Mouse (Mus musculus): ENCODE data around the gene Fut7. TPM values are rescaled to one million over a fixed set of nuclear protein-coding genes. Genes with fewer than 3 reads are reported as not detected.
"Not testable (repeated sequence)": the region's sequence is repeated elsewhere in the genome, so short reads cannot be mapped to it uniquely, and the experiment has no call there.

Fut7 gene
- under 1 TPM in 2 of 4 experiments, not detected in 2; 0.40 to 0.84 TPM for total RNA-seq (2022)

- no peak for DNase-seq (ENCODE audit: low spot score in 2 of 2)
Observed at GRCm38 (mm10) chr2:25422587-25423410, at the start of gene Fut7. Fut7 (plus strand) TSS chr2:25423267.

GRCm38 (mm10) chr2:25373431-25373830 is 49.6 kb upstream of the Fut7 start:
- DNase-seq (ENCODE audit: low spot score in 2 of 2), result no peak

- DNase-seq (ENCODE audit: low spot score in 2 of 2), result no peak
Observed at GRCm38 (mm10) chr2:25376589-25376988, 46.5 kb upstream of the Fut7 start.

- DNase-seq (ENCODE audit: low spot score in 2 of 2), result no peak
Observed at GRCm38 (mm10) chr2:25384492-25384891, 38.6 kb upstream of the Fut7 start.

- DNase-seq (ENCODE audit: low spot score in 2 of 2), result no peak
Observed at GRCm38 (mm10) chr2:25391266-25391665, 31.8 kb upstream of the Fut7 start.

GRCm38 (mm10) chr2:25394281-25395221 is 28.5 kb upstream of the Fut7 start:
- DNase-seq (ENCODE audit: low spot score in 2 of 2), result peak in 1 of 2 experiments; percentile 62

- no peak for DNase-seq (ENCODE audit: low spot score in 2 of 2)
Observed at GRCm38 (mm10) chr2:25395721-25396596, 27.1 kb upstream of the Fut7 start, which contains the start of gene Entpd2. Entpd2 (plus strand) TSS chr2:25395874.

- no peak for DNase-seq (ENCODE audit: low spot score in 2 of 2)
Observed at GRCm38 (mm10) chr2:25396597-25396983, 26.5 kb upstream of the Fut7 start.

- DNase-seq (ENCODE audit: low spot score in 2 of 2), result no peak
Observed at GRCm38 (mm10) chr2:25397010-25397409, 26.1 kb upstream of the Fut7 start.

- DNase-seq (ENCODE audit: low spot score in 2 of 2), result no peak
Observed at GRCm38 (mm10) chr2:25398065-25398464, 25.0 kb upstream of the Fut7 start.

GRCm38 (mm10) chr2:25399051-25399450 is 24.0 kb upstream of the Fut7 start, which contains the start of gene Npdc1:
Npdc1 (plus strand) TSS chr2:25399351.
- DNase-seq (ENCODE audit: low spot score in 2 of 2), result no peak

- DNase-seq (ENCODE audit: low spot score in 2 of 2), result no peak
Observed at GRCm38 (mm10) chr2:25400291-25400690, 22.8 kb upstream of the Fut7 start.

GRCm38 (mm10) chr2:25400764-25401163 is 22.3 kb upstream of the Fut7 start:
- DNase-seq (ENCODE audit: low spot score in 2 of 2), result no peak

GRCm38 (mm10) chr2:25402377-25402971 is 20.6 kb upstream of the Fut7 start:
- DNase-seq (ENCODE audit: low spot score in 2 of 2), result peak; percentile 67 to 69

GRCm38 (mm10) chr2:25402972-25403601 is 20.0 kb upstream of the Fut7 start:
- peak; percentile 86 to 92 for DNase-seq (ENCODE audit: low spot score in 2 of 2)

- no peak for DNase-seq (ENCODE audit: low spot score in 2 of 2)
Observed at GRCm38 (mm10) chr2:25403994-25404393, 19.1 kb upstream of the Fut7 start.

- DNase-seq (ENCODE audit: low spot score in 2 of 2), result no peak
Observed at GRCm38 (mm10) chr2:25408908-25409307, 14.2 kb upstream of the Fut7 start.

GRCm38 (mm10) chr2:25413436-25413835 is 9.6 kb upstream of the Fut7 start:
- DNase-seq (ENCODE audit: low spot score in 2 of 2), result not testable (repeated sequence)

GRCm38 (mm10) chr2:25417426-25417825 is 5.6 kb upstream of the Fut7 start:
- no peak for DNase-seq (ENCODE audit: low spot score in 2 of 2)

- DNase-seq (ENCODE audit: low spot score in 2 of 2), result no peak
Observed at GRCm38 (mm10) chr2:25421896-25422295, 1.2 kb upstream of the Fut7 start.
